25 mouse cellular contexts compared by ENCODE assay signal in the genomic region with DNA sequence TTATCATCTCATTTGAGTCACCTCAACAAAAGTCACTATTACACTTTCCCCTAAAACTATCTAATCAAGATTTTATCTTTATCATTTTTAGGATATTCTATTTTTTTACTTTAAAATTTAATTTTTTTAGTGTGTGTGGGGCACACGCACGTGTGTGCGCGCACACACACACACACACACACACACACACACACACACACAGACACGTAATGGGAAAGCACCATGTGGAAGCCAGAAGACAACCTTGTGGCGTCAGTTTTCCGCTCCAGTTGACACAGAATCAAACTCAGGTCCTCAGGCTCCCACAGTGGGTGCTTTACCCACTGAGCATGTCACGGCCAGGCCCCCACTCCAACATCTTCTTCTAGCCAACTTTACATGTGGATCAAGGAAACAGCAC. TPM values are rescaled to one million over a fixed set of nuclear protein-coding genes. Genes with fewer than 3 reads are reported as not detected.
DNase-seq lines count a peak whose midpoint lies in the region; ATAC-seq and TF ChIP-seq lines count a peak whose summit lies in the region.
"Had no signal": no experiment of that assay in that cellular context is flagged by ENCODE, and none has a peak within 500 bp of the region (broad histone marks: within the 10 kb centered on the region; RNA-seq: fewer than 3 reads in every experiment).

No protein-coding gene starts in this region.

- 0 out of 2 replicates have a peak overlapping the region, but pooled peaks have one; percentile 47 for H3K9ac ChIP-seq in heart, embryonic 11.5 days (ENCODE audit: low read depth, low read length)
- H3K9ac ChIP-seq in CH12.LX (ENCODE audit: insufficient read depth, low read depth) = no peak overlapping the region
- H3K9ac ChIP-seq in intestine, embryonic 16.5 days (ENCODE audit: low read depth, low read length) = no peak overlapping the region
- peak overlapping the region; percentile 50; the same call in 1 of the 2 replicates for H3K9ac ChIP-seq in liver, embryonic 16.5 days (ENCODE audit: low read depth, low read length)
- no peak overlapping the region for H3K9ac ChIP-seq in forebrain, embryonic 12.5 days
- H3K9ac ChIP-seq: forebrain, embryonic 13.5 days; hindbrain, embryonic 15.5 days; lung, embryonic 15.5 days; stomach, embryonic 15.5 days had no signal

- no peak overlapping the region for H3K4me2 ChIP-seq in heart, embryonic 11.5 days
- H3K4me2 ChIP-seq in CH12.LX (ENCODE audit: insufficient read depth, low read depth, poor library complexity, severe bottlenecking) = no peak overlapping the region
- H3K4me2 ChIP-seq in intestine, embryonic 16.5 days (ENCODE audit: low read depth, low read length) = no peak overlapping the region
- H3K4me2 ChIP-seq in liver, embryonic 16.5 days (ENCODE audit: low read depth, low read length) = peak overlapping the region; percentile 62
- no peak overlapping the region for H3K4me2 ChIP-seq in forebrain, embryonic 12.5 days
- H3K4me2 ChIP-seq: forebrain, embryonic 13.5 days; hindbrain, embryonic 15.5 days; lung, embryonic 15.5 days; stomach, embryonic 15.5 days had no signal

- peak overlapping the region; percentile 80; the same call in 1 of the 2 replicates for H3K27ac ChIP-seq in heart, embryonic 11.5 days (ENCODE audit: low read depth, low read length)
- H3K27ac ChIP-seq in CH12.LX (ENCODE audit: insufficient read depth, low read depth) = no peak overlapping the region
- peak overlapping the region; percentile 69 for H3K27ac ChIP-seq in intestine, embryonic 16.5 days (ENCODE audit: low read length)
- peak overlapping the region; percentile 87 for H3K27ac ChIP-seq in liver, embryonic 16.5 days (ENCODE audit: low read length)
- no peak overlapping the region for H3K27ac ChIP-seq in forebrain, embryonic 12.5 days
- H3K27ac ChIP-seq in limb, embryonic 10.5 days = no peak overlapping the region
- H3K27ac ChIP-seq: embryonic facial prominence, embryonic 10.5 days; forebrain, embryonic 13.5 days; gastrocnemius, adult 2 months; hindbrain, embryonic 15.5 days; lung, embryonic 15.5 days; midbrain, embryonic 10.5 days; stomach, embryonic 15.5 days had no signal

- TF ChIP-seq POLR2A in CH12.LX (IDR thresholded peaks at IDR 0.05; ENCODE audit: low read depth, low read length) = no peak

- no peak for ATAC-seq in heart, embryonic 11.5 days (replicated peaks; ENCODE audit: insufficient number of reproducible peaks, low FRiP score, low TSS enrichment)
- ATAC-seq in intestine, embryonic 16.5 days = no peak
- no peak for ATAC-seq in liver, embryonic 16.5 days (ENCODE audit: low read depth)
- ATAC-seq in forebrain, embryonic 12.5 days (ENCODE audit: low FRiP score) = no peak
- ATAC-seq: forebrain, embryonic 13.5 days; midbrain, embryonic 16.5 days had no signal

- no peaks in the 10 kb centered on the region for H3K27me3 ChIP-seq in heart, embryonic 11.5 days (ENCODE audit: control insufficient read depth, insufficient read depth, low read length)
- peaks cover 6% of the 10 kb centered on the region for H3K27me3 ChIP-seq in CH12.LX (replicated peaks)
- no peaks in the 10 kb centered on the region for H3K27me3 ChIP-seq in intestine, embryonic 16.5 days (replicated peaks; ENCODE audit: control insufficient read depth, insufficient read depth, low read length)
- H3K27me3 ChIP-seq in liver, embryonic 16.5 days (ENCODE audit: control insufficient read depth, insufficient read depth, low read depth, low read length) = no peaks in the 10 kb centered on the region
- no peaks in the 10 kb centered on the region for H3K27me3 ChIP-seq in forebrain, embryonic 12.5 days
- no peaks in the 10 kb centered on the region for H3K27me3 ChIP-seq in limb, embryonic 10.5 days (ENCODE audit: low read depth, poor library complexity, severe bottlenecking)
- H3K27me3 ChIP-seq: forebrain, embryonic 13.5 days; hindbrain, embryonic 15.5 days; lung, embryonic 15.5 days; stomach, embryonic 15.5 days had no signal

- TF ChIP-seq EP300 in CH12.LX (IDR thresholded peaks at IDR 0.05; ENCODE audit: low read length) = no peak

- dilution Hi-C loops in CH12.LX (cut with MboI; ENCODE audit: extremely low pct_ligation_motif_present, extremely low pct_unique_long_range_greater_than_20kb, low sequenced_read_pairs) = no loop called here

- peaks cover 27% of the 10 kb centered on the region for H3K4me1 ChIP-seq in heart, embryonic 11.5 days (ENCODE audit: control insufficient read depth, insufficient read depth, low read length)
- H3K4me1 ChIP-seq in CH12.LX (ENCODE audit: control insufficient read depth in 1 of 2, insufficient read depth in 2 of 2) = peaks cover 14 to 58% of the 10 kb centered on the region in 2 experiments
- peaks cover 22% of the 10 kb centered on the region for H3K4me1 ChIP-seq in intestine, embryonic 16.5 days (ENCODE audit: control insufficient read depth, insufficient read depth, low read length)
- H3K4me1 ChIP-seq in liver, embryonic 16.5 days (ENCODE audit: control insufficient read depth, low read depth, low read length) = peaks cover 55% of the 10 kb centered on the region
- peaks cover 11% of the 10 kb centered on the region for H3K4me1 ChIP-seq in forebrain, embryonic 12.5 days
- H3K4me1 ChIP-seq in limb, embryonic 10.5 days = peaks cover 13% of the 10 kb centered on the region

- H3K9me3 ChIP-seq in heart, embryonic 11.5 days (replicated peaks; ENCODE audit: control insufficient read depth, low read length) = no peaks in the 10 kb centered on the region
- H3K9me3 ChIP-seq in CH12.LX (replicated peaks; ENCODE audit: low read length) = no peaks in the 10 kb centered on the region
- H3K9me3 ChIP-seq in intestine, embryonic 16.5 days (ENCODE audit: control insufficient read depth, low read length) = no peaks in the 10 kb centered on the region
- H3K9me3 ChIP-seq in liver, embryonic 16.5 days (replicated peaks; ENCODE audit: control insufficient read depth, low read length) = no peaks in the 10 kb centered on the region
- no peaks in the 10 kb centered on the region for H3K9me3 ChIP-seq in forebrain, embryonic 12.5 days
- no peaks in the 10 kb centered on the region for H3K9me3 ChIP-seq in limb, embryonic 10.5 days (replicated peaks)
- H3K9me3 ChIP-seq: embryonic facial prominence, embryonic 10.5 days; forebrain, embryonic 13.5 days; G1E; hindbrain, embryonic 15.5 days; lung, embryonic 15.5 days; midbrain, embryonic 10.5 days; stomach, embryonic 15.5 days had no signal

- H3K4me3 ChIP-seq in heart, embryonic 11.5 days (ENCODE audit: low read depth, low read length) = no peak overlapping the region
- no peak overlapping the region for H3K4me3 ChIP-seq in CH12.LX (replicated peaks in 1 of 3; ENCODE audit: low read depth in 2 of 3, low read length in 2 of 3, poor library complexity in 1 of 3)
- no peak overlapping the region for H3K4me3 ChIP-seq in intestine, embryonic 16.5 days (ENCODE audit: low read length)
- H3K4me3 ChIP-seq in liver, embryonic 16.5 days (ENCODE audit: low read depth, low read length) = no peak overlapping the region; the same call in 1 of the 2 replicates
- H3K4me3 ChIP-seq in forebrain, embryonic 12.5 days (replicated peaks) = no peak overlapping the region
- no peak overlapping the region for H3K4me3 ChIP-seq in limb, embryonic 10.5 days
- H3K4me3 ChIP-seq: embryonic facial prominence, embryonic 10.5 days; forebrain, embryonic 13.5 days; gastrocnemius, adult 2 months; hindbrain, embryonic 15.5 days; lung, embryonic 15.5 days; midbrain, embryonic 10.5 days; myocyte; stomach, embryonic 15.5 days had no signal

- DNase-seq in heart, adult 9 months (ENCODE audit: low spot score in 2 of 2) = no peak
- no peak for DNase-seq in CH12.LX (ENCODE audit: extremely low read depth)
- no peak for DNase-seq in limb, embryonic 10.5 days (ENCODE audit: low spot score)
- DNase-seq: cerebellum, adult 11-12 months; cerebellum, postnatal 10 days; gastrocnemius, adult 2 months; heart, postnatal 4 days; kidney, postnatal 4 days; lung, postnatal 4 days; right cerebral cortex, adult 18-20 months; right cerebral cortex, postnatal 4 days; thymus, adult 18-20 months had no signal

- no peaks in the 10 kb centered on the region for H3K79me2 ChIP-seq in CH12.LX (replicated peaks; ENCODE audit: control insufficient read depth, extremely low read depth, insufficient read depth, poor library complexity, severe bottlenecking)

- in situ Hi-C loops in CH12.LX (cut with MboI; ENCODE audit: low pct_ligation_motif_present, low pct_unique_long_range_greater_than_20kb, low sequenced_read_pairs) = loop anchor here (25.0 kb wide), 1 partner anchor 193 kb away; a partner anchor contains a TSS

- no peak for TF ChIP-seq RAD21 in CH12.LX (IDR thresholded peaks at IDR 0.05; ENCODE audit: low read depth, low read length)

- H3K36me3 ChIP-seq in heart, embryonic 11.5 days (ENCODE audit: control insufficient read depth, insufficient read depth, low read length) = no peaks in the 10 kb centered on the region
- no peaks in the 10 kb centered on the region for H3K36me3 ChIP-seq in CH12.LX (replicated peaks in 1 of 2; ENCODE audit: control insufficient read depth in 1 of 2, insufficient read depth in 1 of 2, low read length in 1 of 2)
- H3K36me3 ChIP-seq in intestine, embryonic 16.5 days (ENCODE audit: control insufficient read depth, insufficient read depth, low read length) = no peaks in the 10 kb centered on the region
- H3K36me3 ChIP-seq in liver, embryonic 16.5 days (ENCODE audit: control insufficient read depth, insufficient read depth) = no peaks in the 10 kb centered on the region
- no peaks in the 10 kb centered on the region for H3K36me3 ChIP-seq in forebrain, embryonic 12.5 days (replicated peaks)
- H3K36me3 ChIP-seq in limb, embryonic 10.5 days = no peaks in the 10 kb centered on the region
- H3K36me3 ChIP-seq: embryonic facial prominence, embryonic 10.5 days; G1E; hindbrain, embryonic 15.5 days; lung, embryonic 15.5 days; midbrain, embryonic 10.5 days; stomach, embryonic 15.5 days had no signal

- WGBS in heart, embryonic 11.5 days (ENCODE audit: insufficient replicate concordance) = 88% methylated on average over 8 of the region's 8 CpGs
- 91% methylated on average over 8 of the region's 8 CpGs for WGBS in intestine, embryonic 16.5 days
- 80% methylated on average over 8 of the region's 8 CpGs for WGBS in liver, embryonic 16.5 days (ENCODE audit: insufficient replicate concordance)
- WGBS in forebrain, embryonic 12.5 days = 87% methylated on average over 8 of the region's 8 CpGs
- 92% methylated on average over 8 of the region's 8 CpGs for WGBS in limb, embryonic 10.5 days

- no peak for TF ChIP-seq CTCF in CH12.LX (conservative IDR thresholded peaks at IDR 0.05 in 1 of 2, IDR thresholded peaks at IDR 0.05 in 1 of 2; ENCODE audit: low read depth in 2 of 2, low read length in 2 of 2)

RNA-seq across cellular contexts. Expression of a gene that starts 4.1 kb away (rescaled TPM):
- polyA plus RNA-seq in heart, embryonic 11.5 days (2014; fragmentation: Nextera tagmentation; extraction: Ambion mirVana) = 4.9 and 6.1 TPM in 2 replicates
- total RNA-seq in CH12.LX (2012; rRNA removed) (9.9 and 10.3 TPM in 2 replicates), CH12.LX (2014; rRNA removed) (5.5 and 6.0 TPM in 2 replicates)
- polyA plus RNA-seq in CH12.LX (2012; ENCODE audit: insufficient read length, low read depth) = 12.9 and 15.4 TPM in 2 replicates
- polyA plus RNA-seq in intestine, embryonic 16.5 days (2015; fragmentation: Nextera tagmentation; extraction: Ambion mirVana) = 11.5 and 15.1 TPM in 2 replicates
- 13.1 and 14.4 TPM in 2 replicates for polyA plus RNA-seq in liver, embryonic 16.5 days (2015; fragmentation: Nextera tagmentation; extraction: Ambion mirVana)
- polyA plus RNA-seq in forebrain, embryonic 12.5 days (2016; fragmentation: Nextera tagmentation; extraction: Ambion mirVana) = 12.1 and 15.3 TPM in 2 replicates
- 6.3 and 7.0 TPM in 2 replicates for polyA plus RNA-seq in limb, embryonic 10.5 days (2016; fragmentation: Nextera tagmentation; extraction: Ambion mirVana)

Comparison
In these comparisons a context has a peak if more than half of its experiments do, and no peak if none do; other contexts are left out.
1. H3K27ac ChIP-seq: peak in heart, embryonic 11.5 days (single experiment), intestine, embryonic 16.5 days (single experiment) and liver, embryonic 16.5 days (single experiment); none in CH12.LX (single experiment), forebrain, embryonic 12.5 days (single experiment) and limb, embryonic 10.5 days (single experiment).
2. H3K9ac ChIP-seq: peak in heart, embryonic 11.5 days (single experiment) and liver, embryonic 16.5 days (single experiment); none in CH12.LX (single experiment), intestine, embryonic 16.5 days (single experiment) and forebrain, embryonic 12.5 days (single experiment).